Mouse (Mus musculus): ENCODE results near the gene Olfr458. TPM values are rescaled to one million over a fixed set of nuclear protein-coding genes. Genes with fewer than 3 reads are reported as not detected.

Olfr458 gene
- polyA plus RNA-seq, 2 experiments, result not detected

- ATAC-seq (ENCODE audit: insufficient read depth), result no peak
- 45% methylated on average over 2 of the region's 2 CpGs for WGBS (ENCODE audit: insufficient replicate concordance)
- H3K36me3 ChIP-seq (replicated peaks; ENCODE audit: control insufficient read depth, insufficient read depth, low read depth), result no peaks in the 10 kb centered on the region
Measured at GRCm38 (mm10) chr6:42433554-42433953, 31.4 kb downstream of the Olfr458 start.

DNA sequence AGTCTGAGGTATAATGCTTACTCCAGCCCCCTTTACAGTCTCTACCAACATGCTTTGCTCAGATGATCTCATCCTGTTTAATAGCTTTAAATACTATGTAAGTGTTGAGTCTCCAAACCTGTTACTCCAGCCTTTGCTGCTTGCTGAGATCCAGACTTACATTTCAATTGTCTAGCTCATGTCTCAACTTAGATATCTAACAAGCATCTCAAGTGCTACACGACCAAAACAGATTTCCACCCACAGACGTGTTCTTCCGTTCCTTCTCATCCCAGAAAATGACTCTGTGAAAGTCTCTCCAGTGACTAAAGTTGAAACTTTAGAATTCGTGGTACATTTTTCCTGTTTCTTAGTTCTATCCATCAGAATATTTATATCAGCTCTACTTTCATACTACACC is 38.7 kb downstream of the Olfr458 start:
- Histone ChIP-seq H3K4me3 (ENCODE audit: insufficient read depth in 1 of 2, low read depth in 2 of 2, low read length in 2 of 2) (no peak overlapping the region), H3K36me3 (replicated peaks; ENCODE audit: control insufficient read depth, insufficient read depth, low read depth) (no peaks in the 10 kb centered on the region), H3K4me2 (ENCODE audit: low read depth) (no peak overlapping the region), H3K9me3 (ENCODE audit: control insufficient read depth, low read length) (no peaks in the 10 kb centered on the region), H3K27me3 (ENCODE audit: control insufficient read depth, insufficient read depth, low read length) (no peaks in the 10 kb centered on the region), H3K9ac (replicated peaks) (no peak overlapping the region), H3K27ac (no peak overlapping the region), H3K4me1 (replicated peaks; ENCODE audit: control insufficient read depth in 2 of 2, insufficient read depth in 2 of 2, low read length in 1 of 2) (no peaks in the 10 kb centered on the region)
- TF ChIP-seq CTCF (IDR thresholded peaks at IDR 0.05; ENCODE audit: low read depth) (no peak), EP300 (IDR thresholded peaks at IDR 0.05; ENCODE audit: low read depth) (no peak)
- DNase-seq (ENCODE audit: low read depth in 3 of 3, low spot score in 3 of 3) (no peak), ATAC-seq (ENCODE audit: insufficient read depth) (no peak)
- WGBS (ENCODE audit: insufficient replicate concordance), result 47% methylated on average over 4 of the region's 4 CpGs

More at GRCm38 (mm10) chr6:42433554-42433953, 31.4 kb downstream of the Olfr458 start:
- Histone ChIP-seq H3K4me1 (replicated peaks; ENCODE audit: control insufficient read depth in 2 of 2, insufficient read depth in 2 of 2, low read length in 1 of 2) (no peaks in the 10 kb centered on the region), H3K27ac (no peak overlapping the region), H3K27me3 (ENCODE audit: control insufficient read depth, insufficient read depth, low read length) (no peaks in the 10 kb centered on the region), H3K9me3 (ENCODE audit: control insufficient read depth, low read length) (no peaks in the 10 kb centered on the region), H3K4me3 (ENCODE audit: insufficient read depth in 1 of 2, low read depth in 2 of 2, low read length in 2 of 2) (no peak overlapping the region), H3K9ac (replicated peaks) (no peak overlapping the region), H3K4me2 (ENCODE audit: low read depth) (no peak overlapping the region)
- no peak for TF ChIP-seq CTCF (IDR thresholded peaks at IDR 0.05; ENCODE audit: low read depth)
- TF ChIP-seq EP300 (IDR thresholded peaks at IDR 0.05; ENCODE audit: low read depth), result no peak
- no peak for DNase-seq (ENCODE audit: low read depth in 3 of 3, low spot score in 3 of 3)

GRCm38 (mm10) chr6:42424472-42424871 is 40.5 kb downstream of the Olfr458 start:
- TF ChIP-seq CTCF (IDR thresholded peaks at IDR 0.05; ENCODE audit: low read depth) (no peak), EP300 (IDR thresholded peaks at IDR 0.05; ENCODE audit: low read depth) (no peak)
- no peaks in the 10 kb centered on the region for H3K4me1 ChIP-seq (replicated peaks; ENCODE audit: control insufficient read depth in 2 of 2, insufficient read depth in 2 of 2, low read length in 1 of 2)
- no peak overlapping the region for H3K27ac ChIP-seq
- H3K36me3 ChIP-seq (replicated peaks; ENCODE audit: control insufficient read depth, insufficient read depth, low read depth), result no peaks in the 10 kb centered on the region
- no peaks in the 10 kb centered on the region for H3K9me3 ChIP-seq (ENCODE audit: control insufficient read depth, low read length)
- H3K9ac ChIP-seq (replicated peaks), result no peak overlapping the region
- H3K4me3 ChIP-seq (ENCODE audit: insufficient read depth in 1 of 2, low read depth in 2 of 2, low read length in 2 of 2), result no peak overlapping the region
- ATAC-seq (ENCODE audit: insufficient read depth) (no peak), DNase-seq (ENCODE audit: low read depth in 3 of 3, low spot score in 3 of 3) (no peak)
- no peaks in the 10 kb centered on the region for H3K27me3 ChIP-seq (ENCODE audit: control insufficient read depth, insufficient read depth, low read length)
- 56% methylated on average over 3 of the region's 3 CpGs for WGBS (ENCODE audit: insufficient replicate concordance)
- no peak overlapping the region for H3K4me2 ChIP-seq (ENCODE audit: low read depth)

DNA sequence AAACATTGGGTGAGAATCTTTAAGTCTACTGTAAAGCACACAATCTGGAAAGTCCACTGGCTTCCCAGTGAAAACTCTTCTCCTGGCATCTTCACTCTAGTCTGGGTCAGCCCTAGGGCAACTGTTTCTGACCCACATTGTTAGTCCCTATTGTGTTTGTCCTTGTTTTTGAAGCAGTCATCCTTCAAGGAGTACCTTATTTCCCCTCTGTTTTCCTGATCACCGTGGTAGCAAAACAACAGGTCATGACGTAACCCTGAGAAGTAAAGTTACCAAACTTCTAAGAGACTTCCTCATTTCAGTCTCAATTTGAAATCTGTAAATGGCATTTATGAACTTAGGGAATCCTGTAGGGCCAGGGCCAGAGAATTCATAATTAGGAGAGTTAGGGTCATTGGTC is 43.6 kb downstream of the Olfr458 start:
- H3K4me2 ChIP-seq (ENCODE audit: low read depth), result no peak overlapping the region
- H3K27ac ChIP-seq, result no peak overlapping the region
- TF ChIP-seq EP300 (IDR thresholded peaks at IDR 0.05; ENCODE audit: low read depth), result no peak
- no peak for TF ChIP-seq CTCF (IDR thresholded peaks at IDR 0.05; ENCODE audit: low read depth)
- no peak overlapping the region for H3K9ac ChIP-seq (replicated peaks)
- peak in 1 of 3 experiments; percentile 27 for DNase-seq (ENCODE audit: low read depth in 3 of 3, low spot score in 3 of 3)
- no peaks in the 10 kb centered on the region for H3K4me1 ChIP-seq (replicated peaks; ENCODE audit: control insufficient read depth in 2 of 2, insufficient read depth in 2 of 2, low read length in 1 of 2)
- no peaks in the 10 kb centered on the region for H3K36me3 ChIP-seq (replicated peaks; ENCODE audit: control insufficient read depth, insufficient read depth, low read depth)
- no peaks in the 10 kb centered on the region for H3K9me3 ChIP-seq (ENCODE audit: control insufficient read depth, low read length)
- no peaks in the 10 kb centered on the region for H3K27me3 ChIP-seq (ENCODE audit: control insufficient read depth, insufficient read depth, low read length)
- H3K4me3 ChIP-seq (ENCODE audit: insufficient read depth in 1 of 2, low read depth in 2 of 2, low read length in 2 of 2), result no peak overlapping the region
- no peak for ATAC-seq (ENCODE audit: insufficient read depth)
- WGBS (ENCODE audit: insufficient replicate concordance), result 35% methylated on average over 2 of the region's 2 CpGs

DNA sequence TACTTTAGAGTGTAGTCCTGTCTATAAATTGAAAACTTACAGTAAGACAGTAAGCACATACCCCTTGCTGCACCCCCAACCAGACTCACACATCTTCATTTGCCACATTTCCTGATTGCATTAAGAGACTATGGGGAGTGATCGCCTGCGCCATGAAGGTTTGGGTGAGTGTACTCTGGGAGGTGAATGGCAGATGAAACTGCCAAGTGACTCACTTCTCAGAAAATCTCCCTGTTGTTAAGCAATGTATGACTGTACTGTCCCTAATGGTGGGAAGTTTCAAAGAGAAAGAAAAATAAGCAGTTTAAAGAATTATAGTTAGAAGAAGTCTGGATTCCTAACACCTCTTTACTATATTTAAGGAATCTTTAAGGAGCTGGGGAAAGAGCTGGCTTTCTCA is 45.6 kb downstream of the Olfr458 start:
- Histone ChIP-seq H3K27me3 (ENCODE audit: control insufficient read depth, insufficient read depth, low read length) (no peaks in the 10 kb centered on the region), H3K4me1 (replicated peaks; ENCODE audit: control insufficient read depth in 2 of 2, insufficient read depth in 2 of 2, low read length in 1 of 2) (no peaks in the 10 kb centered on the region), H3K27ac (no peak overlapping the region), H3K9me3 (ENCODE audit: control insufficient read depth, low read length) (no peaks in the 10 kb centered on the region), H3K9ac (replicated peaks) (no peak overlapping the region), H3K36me3 (replicated peaks; ENCODE audit: control insufficient read depth, insufficient read depth, low read depth) (no peaks in the 10 kb centered on the region), H3K4me2 (ENCODE audit: low read depth) (no peak overlapping the region), H3K4me3 (ENCODE audit: insufficient read depth in 1 of 2, low read depth in 2 of 2, low read length in 2 of 2) (no peak overlapping the region)
- TF ChIP-seq EP300 (IDR thresholded peaks at IDR 0.05; ENCODE audit: low read depth), result no peak
- no peak for TF ChIP-seq CTCF (IDR thresholded peaks at IDR 0.05; ENCODE audit: low read depth)
- 64% methylated on average over 2 of the region's 2 CpGs for WGBS (ENCODE audit: insufficient replicate concordance)
- ATAC-seq (ENCODE audit: insufficient read depth) (no peak), DNase-seq (ENCODE audit: low read depth in 3 of 3, low spot score in 3 of 3) (no peak)

Other genes starting within 250 kb of the Olfr458 start
- not detected in 2 replicates for gene Tas2r144, start 249.9 kb downstream of the Olfr458 start, polyA plus RNA-seq (2012; rRNA removed)
- not detected in 2 replicates for gene Tas2r144, start 249.9 kb downstream of the Olfr458 start, polyA plus RNA-seq (2014; fragmentation: Nextera tagmentation; extraction: Ambion mirVana)
- 4.0 and 4.7 TPM in 2 replicates for gene Gstk1, start 219.3 kb downstream of the Olfr458 start, polyA plus RNA-seq (2012; rRNA removed)
- 5.6 and 6.3 TPM in 2 replicates for gene Gstk1, start 219.3 kb downstream of the Olfr458 start, polyA plus RNA-seq (2014; fragmentation: Nextera tagmentation; extraction: Ambion mirVana)
- 0.02 and 0.03 TPM in 2 replicates for gene Tmem139, start 203.2 kb downstream of the Olfr458 start, polyA plus RNA-seq (2012; rRNA removed)
- not detected in 2 replicates for gene Tmem139, start 203.2 kb downstream of the Olfr458 start, polyA plus RNA-seq (2014; fragmentation: Nextera tagmentation; extraction: Ambion mirVana)
- gene Casp2, start 200.2 kb downstream of the Olfr458 start, polyA plus RNA-seq (2012; rRNA removed), result 26.1 and 27.0 TPM in 2 replicates
- 21.9 and 25.0 TPM in 2 replicates for gene Casp2, start 200.2 kb downstream of the Olfr458 start, polyA plus RNA-seq (2014; fragmentation: Nextera tagmentation; extraction: Ambion mirVana)
- gene Clcn1, start 178.5 kb downstream of the Olfr458 start, polyA plus RNA-seq (2012; rRNA removed), result 0.17 and 0.30 TPM in 2 replicates
- 0.05 TPM in 1 of 2 replicates, not detected in the other for gene Clcn1, start 178.5 kb downstream of the Olfr458 start, polyA plus RNA-seq (2014; fragmentation: Nextera tagmentation; extraction: Ambion mirVana)
- gene Fam131b, start 140.6 kb downstream of the Olfr458 start, polyA plus RNA-seq (2012; rRNA removed), result 0.08 TPM in 2 replicates
- gene Fam131b, start 140.6 kb downstream of the Olfr458 start, polyA plus RNA-seq (2014; fragmentation: Nextera tagmentation; extraction: Ambion mirVana), result 0.06 TPM in 1 of 2 replicates, not detected in the other
- 26.7 and 27.7 TPM in 2 replicates for gene Zyx, start 115.6 kb downstream of the Olfr458 start, polyA plus RNA-seq (2012; rRNA removed)
- gene Zyx, start 115.6 kb downstream of the Olfr458 start, polyA plus RNA-seq (2014; fragmentation: Nextera tagmentation; extraction: Ambion mirVana), result 30.2 and 36.5 TPM in 2 replicates
- 3.5 and 4.0 TPM in 2 replicates for gene Epha1, start 91.9 kb downstream of the Olfr458 start, polyA plus RNA-seq (2012; rRNA removed)
- gene Epha1, start 91.9 kb downstream of the Olfr458 start, polyA plus RNA-seq (2014; fragmentation: Nextera tagmentation; extraction: Ambion mirVana), result 1.4 and 1.7 TPM in 2 replicates
- not detected in 2 replicates for gene Tas2r143, start 65.0 kb downstream of the Olfr458 start, polyA plus RNA-seq (2012; rRNA removed)
- not detected in 2 replicates for gene Tas2r143, start 65.0 kb downstream of the Olfr458 start, polyA plus RNA-seq (2014; fragmentation: Nextera tagmentation; extraction: Ambion mirVana)
- not detected in 2 replicates for gene Tas2r135, start 59.8 kb downstream of the Olfr458 start, polyA plus RNA-seq (2012; rRNA removed)
- not detected in 2 replicates for gene Tas2r135, start 59.8 kb downstream of the Olfr458 start, polyA plus RNA-seq (2014; fragmentation: Nextera tagmentation; extraction: Ambion mirVana)
- gene Tas2r126, start 30.7 kb downstream of the Olfr458 start, polyA plus RNA-seq (2012; rRNA removed), result not detected in 2 replicates
- not detected in 2 replicates for gene Tas2r126, start 30.7 kb downstream of the Olfr458 start, polyA plus RNA-seq (2014; fragmentation: Nextera tagmentation; extraction: Ambion mirVana)
- gene Olfr457, start 11.1 kb upstream of the Olfr458 start, polyA plus RNA-seq (2012; rRNA removed), result not detected in 2 replicates
- gene Olfr457, start 11.1 kb upstream of the Olfr458 start, polyA plus RNA-seq (2014; fragmentation: Nextera tagmentation; extraction: Ambion mirVana), result not detected in 2 replicates
- gene Olfr456, start 22.0 kb upstream of the Olfr458 start, polyA plus RNA-seq (2012; rRNA removed), result not detected in 2 replicates
- gene Olfr456, start 22.0 kb upstream of the Olfr458 start, polyA plus RNA-seq (2014; fragmentation: Nextera tagmentation; extraction: Ambion mirVana), result not detected in 2 replicates
- gene Olfr455, start 82.4 kb upstream of the Olfr458 start, polyA plus RNA-seq (2012; rRNA removed), result not detected in 2 replicates
- not detected in 2 replicates for gene Olfr455, start 82.4 kb upstream of the Olfr458 start, polyA plus RNA-seq (2014; fragmentation: Nextera tagmentation; extraction: Ambion mirVana)
- gene Tcaf3, start 132.5 kb upstream of the Olfr458 start, polyA plus RNA-seq (2012; rRNA removed), result not detected in 2 replicates
- gene Tcaf3, start 132.5 kb upstream of the Olfr458 start, polyA plus RNA-seq (2014; fragmentation: Nextera tagmentation; extraction: Ambion mirVana), result not detected in 2 replicates
- 0.07 and 0.12 TPM in 2 replicates for gene Tcaf2, start 180.1 kb upstream of the Olfr458 start, polyA plus RNA-seq (2012; rRNA removed)
- gene Tcaf2, start 180.1 kb upstream of the Olfr458 start, polyA plus RNA-seq (2014; fragmentation: Nextera tagmentation; extraction: Ambion mirVana), result 0.04 and 0.06 TPM in 2 replicates
- 2.2 TPM in 2 replicates for gene Tcaf1, start 244.9 kb upstream of the Olfr458 start, polyA plus RNA-seq (2012; rRNA removed)
- gene Tcaf1, start 244.9 kb upstream of the Olfr458 start, polyA plus RNA-seq (2014; fragmentation: Nextera tagmentation; extraction: Ambion mirVana), result 3.1 and 4.2 TPM in 2 replicates